Mouse (Mus musculus): ENCODE data around the gene Numbl.

DNA sequence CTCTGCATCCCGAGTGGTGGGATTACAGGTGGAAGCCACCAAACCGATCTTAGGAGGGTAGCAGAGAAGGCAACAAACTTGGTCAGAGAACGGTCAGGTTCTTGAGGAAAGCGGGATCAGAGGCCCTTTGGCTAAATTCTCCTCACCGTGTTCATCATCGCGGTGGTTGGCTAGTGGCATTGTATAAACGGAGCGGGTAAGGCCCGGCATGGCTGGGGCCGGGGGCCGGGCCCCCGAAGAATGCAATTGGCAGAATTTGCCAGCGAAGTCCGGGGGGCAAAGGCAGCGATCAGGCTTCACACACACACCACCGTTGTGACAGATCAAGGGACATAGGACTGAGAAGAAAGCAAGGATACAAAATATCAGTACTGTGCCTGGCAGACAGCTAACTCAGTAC, 71.7 kb downstream of the Numbl start:
- TF ChIP-seq POLR2A (IDR thresholded peaks at IDR 0.05; ENCODE audit: low read depth, low read length) (no peak), CTCF (conservative IDR thresholded peaks at IDR 0.05; ENCODE audit: insufficient read depth, insufficient read length, low read depth, low read length) (no peak)
